Mouse (Mus musculus) hindbrain, embryonic 12.5 days (tissue): Measurements from ENCODE around the gene Pdxk. TPM values are rescaled to one million over a fixed set of nuclear protein-coding genes. Genes with fewer than 3 reads are reported as not detected.
A peak's percentile ranks its signal among the peaks of the same experiment; 100 is the strongest.

Experiments used
- ATAC-seq: fragments of 200-750 bp; cut with Nextera tagmentation; 2 replicates; pipeline ENCODE4 v1.8.0; 2017; ENCODE audit warnings: moderate TSS enrichment; ENCODE audit not compliant: low FRiP score
- H3K27ac ChIP-seq: fragments of 300-500 bp; sonication (generic); 2 replicates; pipeline ENCODE4 v1.5.1; 2016; ENCODE audit warnings: mild to moderate bottlenecking
- H3K27me3 ChIP-seq: fragments of 300-500 bp; sonication (generic); 2 replicates; pipeline ENCODE4 v1.6.1; 2016; ENCODE audit warnings: mild to moderate bottlenecking
- H3K36me3 ChIP-seq: fragments of 300-500 bp; sonication (generic); 2 replicates; pipeline ENCODE4 v1.6.1; 2016; ENCODE audit warnings: mild to moderate bottlenecking
- H3K4me1 ChIP-seq: fragments of 300-500 bp; sonication (generic); 2 replicates; pipeline ENCODE4 v1.6.1; 2016
- H3K4me2 ChIP-seq: fragments of 300-500 bp; sonication (generic); replicated peaks from 2 replicates; pipeline ENCODE4 v1.6.1; 2016; ENCODE audit warnings: mild to moderate bottlenecking
- H3K4me3 ChIP-seq: fragments of 300-500 bp; sonication (generic); 2 replicates; pipeline ENCODE4 v1.5.1; 2016; ENCODE audit warnings: mild to moderate bottlenecking
- H3K9ac ChIP-seq: fragments of 300-500 bp; sonication (generic); 2 replicates; pipeline ENCODE4 v1.6.1; 2016; ENCODE audit warnings: mild to moderate bottlenecking, moderate library complexity
- H3K9me3 ChIP-seq: fragments of 300-500 bp; sonication (generic); replicated peaks from 2 replicates; pipeline ENCODE4 v1.6.1; 2016; ENCODE audit warnings: mild to moderate bottlenecking
- WGBS: fragments of 180-500 bp; shearing (Covaris S2); methylation state at CpG from one replicate; pipeline ENCODE4 v1.1.7; 2016; 5-methylcytosine and 5-hydroxymethylcytosine counted together
- polyA plus RNA-seq: library from polyadenylated mRNA; unstranded; fragments of >200 nt; fragmentation: Nextera tagmentation; extraction: Ambion mirVana; gene quantifications from 2 replicates; pipeline ENCODE4 v1.2.1, GENCODE M21; 2016

The Pdxk gene
- polyA plus RNA-seq, 1 experiment from 2014 or later: 13.0 TPM

GRCm38 (mm10) chr10:78412319-78413151, 52.2 kb downstream of the Pdxk start, which contains the start of gene Rrp1:
Gene Rrp1 (minus strand): TSS chr10:78413043.
- WGBS: under 1% methylated on average over 70 of the region's 70 CpGs
- no peaks in the 10 kb centered on the region for H3K9me3 ChIP-seq
- peaks cover 34% of the 10 kb centered on the region for H3K36me3 ChIP-seq
- peak within 1 kb of the TSS; percentile 90 for H3K9ac ChIP-seq
- H3K4me1 ChIP-seq: peaks cover 10% of the 10 kb centered on the region
- H3K27ac ChIP-seq: peak within 1 kb of the TSS; percentile 88
- peak; percentile 91 for ATAC-seq
- peak within 1 kb of the TSS; percentile 83 for H3K4me2 ChIP-seq
- H3K27me3 ChIP-seq: no peaks in the 10 kb centered on the region
- peak within 1 kb of the TSS; percentile 95 for H3K4me3 ChIP-seq

- peak overlapping the region; percentile 95 for H3K4me3 ChIP-seq
- H3K9ac ChIP-seq: peak overlapping the region; percentile 90
- peak overlapping the region; percentile 88; the same call in 1 of the 2 replicates for H3K27ac ChIP-seq
- H3K4me2 ChIP-seq: peak overlapping the region; percentile 83
- peak; percentile 3; the same call in 1 of the 2 replicates for ATAC-seq
- peaks cover 41% of the 10 kb centered on the region for H3K36me3 ChIP-seq
- H3K9me3 ChIP-seq: no peaks in the 10 kb centered on the region
- H3K27me3 ChIP-seq: no peaks in the 10 kb centered on the region
- 21% methylated on average over 8 of the region's 8 CpGs for WGBS
- H3K4me1 ChIP-seq: peaks cover 10% of the 10 kb centered on the region
Observed at GRCm38 (mm10) chr10:78411851-78412250, 52.9 kb downstream of the Pdxk start.

- H3K36me3 ChIP-seq: peaks cover 64% of the 10 kb centered on the region
Observed at GRCm38 (mm10) chr10:78409035-78409788, 55.6 kb downstream of the Pdxk start.

GRCm38 (mm10) chr10:78407132-78407531, 57.6 kb downstream of the Pdxk start:
- Histone ChIP-seq H3K36me3 (peaks cover 85% of the 10 kb centered on the region), H3K4me3 (no peak overlapping the region), H3K9ac (no peak overlapping the region), H3K27me3 (no peaks in the 10 kb centered on the region), H3K4me1 (peaks cover 10% of the 10 kb centered on the region), H3K9me3 (no peaks in the 10 kb centered on the region), H3K27ac (no peak overlapping the region), H3K4me2 (no peak overlapping the region)
- WGBS: 94% methylated on average over 4 of the region's 4 CpGs
- ATAC-seq: no peak

More at GRCm38 (mm10) chr10:78409035-78409788, 55.6 kb downstream of the Pdxk start:
- H3K9me3 ChIP-seq: no peaks in the 10 kb centered on the region
- H3K9ac ChIP-seq: no peak overlapping the region
- ATAC-seq: no peak
- WGBS: 86% methylated on average over 9 of the region's 9 CpGs
- no peaks in the 10 kb centered on the region for H3K27me3 ChIP-seq
- no peak overlapping the region for H3K27ac ChIP-seq
- peaks cover 10% of the 10 kb centered on the region for H3K4me1 ChIP-seq
- H3K4me2 ChIP-seq: no peak overlapping the region
- H3K4me3 ChIP-seq: no peak overlapping the region

- Histone ChIP-seq H3K27ac (no peak overlapping the region), H3K36me3 (peaks cover 95% of the 10 kb centered on the region), H3K27me3 (no peaks in the 10 kb centered on the region), H3K9ac (no peak overlapping the region), H3K9me3 (no peaks in the 10 kb centered on the region), H3K4me1 (no peaks in the 10 kb centered on the region), H3K4me3 (no peak overlapping the region), H3K4me2 (no peak overlapping the region)
- no peak for ATAC-seq
- 91% methylated on average over 6 of the region's 6 CpGs for WGBS
Observed at GRCm38 (mm10) chr10:78406152-78406551, 58.6 kb downstream of the Pdxk start.

- Histone ChIP-seq H3K27me3 (no peaks in the 10 kb centered on the region), H3K9ac (no peak overlapping the region), H3K4me2 (no peak overlapping the region), H3K4me1 (peaks cover 13% of the 10 kb centered on the region), H3K9me3 (no peaks in the 10 kb centered on the region), H3K4me3 (no peak overlapping the region), H3K27ac (no peak overlapping the region), H3K36me3 (peaks cover 81% of the 10 kb centered on the region)
- WGBS: 92% methylated on average over 14 of the region's 14 CpGs
- no peak for ATAC-seq
Observed at GRCm38 (mm10) chr10:78402301-78402922, 62.4 kb downstream of the Pdxk start.

GRCm38 (mm10) chr10:78401127-78401526, 63.6 kb downstream of the Pdxk start:
- no peaks in the 10 kb centered on the region for H3K27me3 ChIP-seq
- 90% methylated on average over 2 of the region's 2 CpGs for WGBS
- no peak overlapping the region for H3K9ac ChIP-seq
- H3K4me2 ChIP-seq: no peak overlapping the region
- H3K27ac ChIP-seq: no peak overlapping the region
- no peak for ATAC-seq
- no peaks in the 10 kb centered on the region for H3K9me3 ChIP-seq
- peaks cover 69% of the 10 kb centered on the region for H3K36me3 ChIP-seq
- no peak overlapping the region for H3K4me3 ChIP-seq
- H3K4me1 ChIP-seq: peaks cover 19% of the 10 kb centered on the region

- Histone ChIP-seq H3K36me3 (peaks cover 52% of the 10 kb centered on the region), H3K27me3 (no peaks in the 10 kb centered on the region), H3K9ac (no peak overlapping the region), H3K4me1 (peaks cover 26% of the 10 kb centered on the region), H3K4me3 (no peak overlapping the region), H3K4me2 (no peak overlapping the region), H3K9me3 (no peaks in the 10 kb centered on the region), H3K27ac (peak overlapping the region; percentile 48; the same call in 1 of the 2 replicates)
- ATAC-seq: no peak
- WGBS: 40% methylated on average over 17 of the region's 17 CpGs
Observed at GRCm38 (mm10) chr10:78399090-78399657, 65.6 kb downstream of the Pdxk start.

GRCm38 (mm10) chr10:78396625-78396885, 68.2 kb downstream of the Pdxk start:
- ATAC-seq: peak; percentile 49
- Histone ChIP-seq H3K4me3 (no peak overlapping the region), H3K9me3 (no peaks in the 10 kb centered on the region), H3K36me3 (peaks cover 26% of the 10 kb centered on the region), H3K27me3 (peaks cover 12% of the 10 kb centered on the region), H3K9ac (no peak overlapping the region), H3K4me1 (peaks cover 27% of the 10 kb centered on the region), H3K27ac (0 out of 2 replicates have a peak overlapping the region, but pooled peaks have one; percentile 0), H3K4me2 (peak overlapping the region; percentile 24)
- whole genome bisulfite sequencing: 47% methylated on average over 4 of the region's 4 CpGs

GRCm38 (mm10) chr10:78395819-78396624, 68.8 kb downstream of the Pdxk start:
- no peak overlapping the region for H3K4me3 ChIP-seq
- peak; percentile 71 for ATAC-seq
- peak overlapping the region; percentile 8; the same call in 1 of the 2 replicates for H3K27ac ChIP-seq
- H3K9ac ChIP-seq: no peak overlapping the region
- H3K9me3 ChIP-seq: no peaks in the 10 kb centered on the region
- peak overlapping the region; percentile 24 for H3K4me2 ChIP-seq
- peaks cover 27% of the 10 kb centered on the region for H3K4me1 ChIP-seq
- WGBS: 5% methylated on average over 17 of the region's 17 CpGs
- H3K36me3 ChIP-seq: peaks cover 20% of the 10 kb centered on the region
- peaks cover 18% of the 10 kb centered on the region for H3K27me3 ChIP-seq

GRCm38 (mm10) chr10:78395377-78395776, 69.4 kb downstream of the Pdxk start:
- ATAC-seq: no peak; the same call in 1 of the 2 replicates
- peaks cover 24% of the 10 kb centered on the region for H3K27me3 ChIP-seq
- H3K4me1 ChIP-seq: peaks cover 27% of the 10 kb centered on the region
- no peak overlapping the region for H3K4me3 ChIP-seq
- no peak overlapping the region for H3K9ac ChIP-seq
- H3K4me2 ChIP-seq: no peak overlapping the region
- 0 out of 2 replicates have a peak overlapping the region, but pooled peaks have one; percentile 8 for H3K27ac ChIP-seq
- peaks cover 14% of the 10 kb centered on the region for H3K36me3 ChIP-seq
- H3K9me3 ChIP-seq: no peaks in the 10 kb centered on the region
- 94% methylated on average over 3 of the region's 3 CpGs for WGBS
